Mouse (Mus musculus): ENCODE data around the gene Adora1. TPM values are rescaled to one million over a fixed set of nuclear protein-coding genes. Genes with fewer than 3 reads are reported as not detected.
A peak's percentile ranks its signal among the peaks of the same experiment; 100 is the strongest.

Gene Adora1
- polyA plus RNA-seq, 2 experiments = 1.4 to 2.0 TPM

- Histone ChIP-seq H3K27ac (replicated peaks; ENCODE audit: low read depth, low read length) (no peak overlapping the region), H3K4me1 (ENCODE audit: control insufficient read depth, insufficient read depth, low read length) (no peaks in the 10 kb centered on the region), H3K36me3 (ENCODE audit: control insufficient read depth, insufficient read depth, low read length) (no peaks in the 10 kb centered on the region), H3K9ac (ENCODE audit: low read depth, low read length, severe bottlenecking) (no peak overlapping the region), H3K4me2 (replicated peaks; ENCODE audit: low read depth, low read length, severe bottlenecking) (no peak overlapping the region), H3K27me3 (ENCODE audit: control insufficient read depth, insufficient read depth, low read length) (no peaks in the 10 kb centered on the region), H3K9me3 (ENCODE audit: control insufficient read depth, low read length) (no peaks in the 10 kb centered on the region), H3K4me3 (replicated peaks; ENCODE audit: low read length) (no peak overlapping the region)
- no peak for ATAC-seq (ENCODE audit: low FRiP score, low read depth)
- 87% methylated on average over 3 of the region's 3 CpGs for WGBS
- no peak for DNase-seq (ENCODE audit: low spot score)
- TF ChIP-seq POLR2A (IDR thresholded peaks at IDR 0.05; ENCODE audit: borderline replicate concordance, extremely low read depth, insufficient read depth, insufficient read length) = no peak
These were observed 81.1 kb downstream of the Adora1 start for GRCm38 (mm10) chr1:134154121-134154520.

GRCm38 (mm10) chr1:134152626-134153590 lies 82.3 kb downstream of the Adora1 start:
- no peak for ATAC-seq (ENCODE audit: low FRiP score, low read depth)
- WGBS = 76% methylated on average over 21 of the region's 21 CpGs

DNA sequence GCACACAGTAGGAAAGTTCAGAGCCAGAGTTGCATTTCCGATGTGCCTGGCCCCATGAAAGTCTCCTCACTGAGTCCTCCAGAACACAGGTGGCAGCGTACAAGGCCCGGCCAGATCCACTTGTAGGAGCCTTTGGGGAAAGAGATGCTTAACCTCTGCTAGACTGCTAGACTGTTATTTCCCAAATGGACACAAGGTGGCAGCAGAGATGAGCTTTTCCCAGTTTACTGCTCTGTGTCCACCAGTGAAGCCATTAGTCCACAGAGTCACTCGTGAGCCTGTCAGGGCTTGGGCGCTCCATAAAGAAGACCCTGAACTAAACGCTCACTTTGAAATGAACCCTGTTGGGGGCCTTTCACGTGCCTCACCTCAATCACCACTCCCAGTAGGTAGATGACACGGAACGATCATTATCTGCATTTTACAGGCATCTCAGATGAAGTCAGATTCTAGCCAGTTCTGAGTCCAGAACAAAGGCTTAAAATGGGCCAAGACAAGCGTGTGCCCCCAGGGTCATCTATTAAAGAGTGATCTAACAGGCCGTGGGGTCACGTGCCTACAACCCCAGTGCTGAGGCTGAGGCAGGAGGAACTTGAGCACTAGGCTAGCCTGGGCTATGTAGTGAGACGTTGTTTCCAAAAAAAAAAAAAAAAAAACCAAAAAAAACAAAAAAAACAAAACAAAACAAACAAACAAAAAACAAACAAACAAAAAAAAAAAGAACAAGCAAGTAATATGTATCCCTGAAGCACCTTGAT lies 83.4 kb downstream of the Adora1 start:
- Histone ChIP-seq H3K27ac (replicated peaks; ENCODE audit: low read depth, low read length) (no peak overlapping the region), H3K36me3 (ENCODE audit: control insufficient read depth, insufficient read depth, low read length) (no peaks in the 10 kb centered on the region), H3K4me2 (replicated peaks; ENCODE audit: low read depth, low read length, severe bottlenecking) (no peak overlapping the region), H3K4me1 (ENCODE audit: control insufficient read depth, insufficient read depth, low read length) (no peaks in the 10 kb centered on the region), H3K4me3 (replicated peaks; ENCODE audit: low read length) (no peak overlapping the region), H3K27me3 (ENCODE audit: control insufficient read depth, insufficient read depth, low read length) (no peaks in the 10 kb centered on the region), H3K9me3 (ENCODE audit: control insufficient read depth, low read length) (no peaks in the 10 kb centered on the region), H3K9ac (ENCODE audit: low read depth, low read length, severe bottlenecking) (no peak overlapping the region)
- TF ChIP-seq POLR2A (IDR thresholded peaks at IDR 0.05; ENCODE audit: borderline replicate concordance, extremely low read depth, insufficient read depth, insufficient read length) = no peak
- peak; percentile 85; the same call in 1 of the 2 replicates for ATAC-seq (ENCODE audit: low FRiP score, low read depth)
- peak; percentile 97 for DNase-seq (ENCODE audit: low spot score)
- 30% methylated on average over 13 of the region's 13 CpGs for WGBS

More at GRCm38 (mm10) chr1:134152626-134153590, 82.3 kb downstream of the Adora1 start:
- H3K27me3 ChIP-seq (ENCODE audit: control insufficient read depth, insufficient read depth, low read length) = no peaks in the 10 kb centered on the region
- H3K27ac ChIP-seq (replicated peaks; ENCODE audit: low read depth, low read length) = no peak overlapping the region
- TF ChIP-seq POLR2A (IDR thresholded peaks at IDR 0.05; ENCODE audit: borderline replicate concordance, extremely low read depth, insufficient read depth, insufficient read length) = no peak
- H3K9ac ChIP-seq (ENCODE audit: low read depth, low read length, severe bottlenecking) = no peak overlapping the region
- no peak for DNase-seq (ENCODE audit: low spot score)
- no peaks in the 10 kb centered on the region for H3K36me3 ChIP-seq (ENCODE audit: control insufficient read depth, insufficient read depth, low read length)
- H3K9me3 ChIP-seq (ENCODE audit: control insufficient read depth, low read length) = no peaks in the 10 kb centered on the region
- H3K4me2 ChIP-seq (replicated peaks; ENCODE audit: low read depth, low read length, severe bottlenecking) = no peak overlapping the region
- no peak overlapping the region for H3K4me3 ChIP-seq (replicated peaks; ENCODE audit: low read length)
- H3K4me1 ChIP-seq (ENCODE audit: control insufficient read depth, insufficient read depth, low read length) = no peaks in the 10 kb centered on the region

GRCm38 (mm10) chr1:134150745-134151144 lies 84.5 kb downstream of the Adora1 start:
- DNase-seq (ENCODE audit: low spot score) (no peak), ATAC-seq (ENCODE audit: low FRiP score, low read depth) (no peak)
- no peak for TF ChIP-seq POLR2A (IDR thresholded peaks at IDR 0.05; ENCODE audit: borderline replicate concordance, extremely low read depth, insufficient read depth, insufficient read length)
- Histone ChIP-seq H3K9ac (ENCODE audit: low read depth, low read length, severe bottlenecking) (no peak overlapping the region), H3K27me3 (ENCODE audit: control insufficient read depth, insufficient read depth, low read length) (no peaks in the 10 kb centered on the region), H3K4me1 (ENCODE audit: control insufficient read depth, insufficient read depth, low read length) (0 out of 2 replicates have a peak, but pooled peaks cover 2% of the 10 kb centered on the region), H3K4me2 (replicated peaks; ENCODE audit: low read depth, low read length, severe bottlenecking) (no peak overlapping the region), H3K36me3 (ENCODE audit: control insufficient read depth, insufficient read depth, low read length) (no peaks in the 10 kb centered on the region), H3K9me3 (ENCODE audit: control insufficient read depth, low read length) (no peaks in the 10 kb centered on the region), H3K27ac (replicated peaks; ENCODE audit: low read depth, low read length) (no peak overlapping the region), H3K4me3 (replicated peaks; ENCODE audit: low read length) (no peak overlapping the region)
- whole genome bisulfite sequencing = 85% methylated on average over 9 of the region's 9 CpGs

- WGBS = 53% methylated on average over 8 of the region's 8 CpGs
- Histone ChIP-seq H3K9me3 (ENCODE audit: control insufficient read depth, low read length) (no peaks in the 10 kb centered on the region), H3K9ac (ENCODE audit: low read depth, low read length, severe bottlenecking) (no peak overlapping the region), H3K27ac (replicated peaks; ENCODE audit: low read depth, low read length) (no peak overlapping the region), H3K27me3 (ENCODE audit: control insufficient read depth, insufficient read depth, low read length) (no peaks in the 10 kb centered on the region), H3K4me1 (ENCODE audit: control insufficient read depth, insufficient read depth, low read length) (0 out of 2 replicates have a peak, but pooled peaks cover 2% of the 10 kb centered on the region), H3K4me2 (replicated peaks; ENCODE audit: low read depth, low read length, severe bottlenecking) (no peak overlapping the region), H3K36me3 (ENCODE audit: control insufficient read depth, insufficient read depth, low read length) (no peaks in the 10 kb centered on the region), H3K4me3 (replicated peaks; ENCODE audit: low read length) (no peak overlapping the region)
- ATAC-seq (ENCODE audit: low FRiP score, low read depth) (no peak), DNase-seq (ENCODE audit: low spot score) (no peak)
- no peak for TF ChIP-seq POLR2A (IDR thresholded peaks at IDR 0.05; ENCODE audit: borderline replicate concordance, extremely low read depth, insufficient read depth, insufficient read length)
These were observed 85.2 kb downstream of the Adora1 start for GRCm38 (mm10) chr1:134150076-134150475.

Other genes with a start within 250 kb of the Adora1 start
- 86.7 and 105 TPM in 2 replicates for gene Fmod, start 198.2 kb downstream of the Adora1 start, polyA plus RNA-seq (2012; rRNA removed)
- gene Fmod, start 198.2 kb downstream of the Adora1 start, polyA plus RNA-seq (2014; fragmentation: Nextera tagmentation; extraction: Ambion mirVana) = 75.1 and 79.5 TPM in 2 replicates
- 18.6 TPM in 2 replicates for gene Btg2, start 156.3 kb downstream of the Adora1 start, polyA plus RNA-seq (2012; rRNA removed)
- gene Btg2, start 156.3 kb downstream of the Adora1 start, polyA plus RNA-seq (2014; fragmentation: Nextera tagmentation; extraction: Ambion mirVana) = 26.2 and 26.4 TPM in 2 replicates
- 0.33 TPM in 2 replicates for gene Chit1, start 124.2 kb downstream of the Adora1 start, polyA plus RNA-seq (2012; rRNA removed)
- gene Chit1, start 124.2 kb downstream of the Adora1 start, polyA plus RNA-seq (2014; fragmentation: Nextera tagmentation; extraction: Ambion mirVana) = 0.18 and 0.30 TPM in 2 replicates
- 12.3 and 12.9 TPM in 2 replicates for gene Chil1, start 53.3 kb downstream of the Adora1 start, polyA plus RNA-seq (2012; rRNA removed)
- gene Chil1, start 53.3 kb downstream of the Adora1 start, polyA plus RNA-seq (2014; fragmentation: Nextera tagmentation; extraction: Ambion mirVana) = 13.6 and 16.3 TPM in 2 replicates
- 92.6 and 110 TPM in 2 replicates for gene Mybph, start 42.0 kb downstream of the Adora1 start, polyA plus RNA-seq (2012; rRNA removed)
- gene Mybph, start 42.0 kb downstream of the Adora1 start, polyA plus RNA-seq (2014; fragmentation: Nextera tagmentation; extraction: Ambion mirVana) = 93.0 and 115 TPM in 2 replicates
- 162 and 165 TPM in 2 replicates for gene Myog, start 54.6 kb upstream of the Adora1 start, polyA plus RNA-seq (2012; rRNA removed)
- 118 and 149 TPM in 2 replicates for gene Myog, start 54.6 kb upstream of the Adora1 start, polyA plus RNA-seq (2014; fragmentation: Nextera tagmentation; extraction: Ambion mirVana)
- 32.3 and 38.9 TPM in 2 replicates for gene Ppfia4, start 97.5 kb upstream of the Adora1 start, polyA plus RNA-seq (2012; rRNA removed)
- gene Ppfia4, start 97.5 kb upstream of the Adora1 start, polyA plus RNA-seq (2014; fragmentation: Nextera tagmentation; extraction: Ambion mirVana) = 10.1 and 10.9 TPM in 2 replicates
- 83.0 and 110 TPM in 2 replicates for gene Tmem183a, start 126.5 kb upstream of the Adora1 start, polyA plus RNA-seq (2012; rRNA removed)
- gene Tmem183a, start 126.5 kb upstream of the Adora1 start, polyA plus RNA-seq (2014; fragmentation: Nextera tagmentation; extraction: Ambion mirVana) = 77.8 and 86.8 TPM in 2 replicates
- gene 4933406M09Rik, start 150.5 kb upstream of the Adora1 start, polyA plus RNA-seq (2012; rRNA removed) = not detected in 2 replicates
- not detected in 2 replicates for gene 4933406M09Rik, start 150.5 kb upstream of the Adora1 start, polyA plus RNA-seq (2014; fragmentation: Nextera tagmentation; extraction: Ambion mirVana)
- gene Cyb5r1, start 170.1 kb upstream of the Adora1 start, polyA plus RNA-seq (2012; rRNA removed) = 43.0 and 46.0 TPM in 2 replicates
- gene Cyb5r1, start 170.1 kb upstream of the Adora1 start, polyA plus RNA-seq (2014; fragmentation: Nextera tagmentation; extraction: Ambion mirVana) = 28.6 and 31.8 TPM in 2 replicates
- gene Adipor1, start 179.9 kb upstream of the Adora1 start, polyA plus RNA-seq (2012; rRNA removed) = 74.9 and 82.9 TPM in 2 replicates
- 92.1 and 97.6 TPM in 2 replicates for gene Adipor1, start 179.9 kb upstream of the Adora1 start, polyA plus RNA-seq (2014; fragmentation: Nextera tagmentation; extraction: Ambion mirVana)
- gene Klhl12, start 220.1 kb upstream of the Adora1 start, polyA plus RNA-seq (2012; rRNA removed) = 19.3 and 21.4 TPM in 2 replicates
- 21.6 and 23.7 TPM in 2 replicates for gene Klhl12, start 220.1 kb upstream of the Adora1 start, polyA plus RNA-seq (2014; fragmentation: Nextera tagmentation; extraction: Ambion mirVana)

Measured in limb, embryonic 14.5 days (tissue).